Mouse (Mus musculus) embryonic fibroblast, embryonic 13.5 days (primary cell): ENCODE data around the gene Leng1.

ENCODE experiments used
- CTCF ChIP-seq: IDR thresholded peaks from 2 replicates; pipeline ENCODE4 v1.5.1; 2011; ENCODE audit warnings: mild to moderate bottlenecking, control low read depth, low read length, moderate library complexity, borderline replicate concordance; ENCODE audit not compliant: insufficient read depth
- POLR2A ChIP-seq: IDR thresholded peaks from 2 replicates; pipeline ENCODE4 v1.6.1; 2011; ENCODE audit warnings: low read depth, mild to moderate bottlenecking, control low read depth, low read length, moderate library complexity

GRCm38 (mm10) chr7:3656966-3657365, 8.7 kb downstream of the Leng1 start:
- no peak for TF ChIP-seq POLR2A
- no peak for TF ChIP-seq CTCF
